Mouse (Mus musculus): Measurements from ENCODE around the gene Fndc3b. TPM values are rescaled to one million over a fixed set of nuclear protein-coding genes. Genes with fewer than 3 reads are reported as not detected.
A peak's percentile ranks its signal among the peaks of the same experiment; 100 is the strongest.

Gene Fndc3b
- total and polyA plus RNA-seq, 3 experiments: 0.03 to 0.05 (median 0.04) TPM

GRCm38 (mm10) chr3:27473801-27474599 lies 237.1 kb downstream of the Fndc3b start:
- peak; percentile 86 for DNase-seq (ENCODE audit: extremely low read depth)
- H3K9me3 ChIP-seq (replicated peaks; ENCODE audit: low read length): no peaks in the 10 kb centered on the region
- no peak overlapping the region for H3K9ac ChIP-seq (ENCODE audit: insufficient read depth, low read depth)
- H3K27me3 ChIP-seq (replicated peaks): no peaks in the 10 kb centered on the region
- dilution Hi-C loops (cut with MboI; ENCODE audit: extremely low pct_ligation_motif_present, extremely low pct_unique_long_range_greater_than_20kb, low sequenced_read_pairs) (no loop called here), in situ Hi-C loops (cut with MboI; ENCODE audit: low pct_ligation_motif_present, low pct_unique_long_range_greater_than_20kb, low sequenced_read_pairs) (loop anchor here (25.0 kb wide), 1 partner anchor 212 kb away; no protein-coding TSS in a partner anchor)
- no peaks in the 10 kb centered on the region for H3K36me3 ChIP-seq (replicated peaks in 1 of 2; ENCODE audit: control insufficient read depth in 1 of 2, insufficient read depth in 1 of 2, low read length in 1 of 2)
- H3K79me2 ChIP-seq (replicated peaks; ENCODE audit: control insufficient read depth, extremely low read depth, insufficient read depth, poor library complexity, severe bottlenecking): no peaks in the 10 kb centered on the region
- H3K4me3 ChIP-seq (replicated peaks in 1 of 3; ENCODE audit: low read depth in 2 of 3, low read length in 2 of 3, poor library complexity in 1 of 3): peak overlapping the region in 1 of 3 experiments; percentile 29
- H3K27ac ChIP-seq (ENCODE audit: insufficient read depth, low read depth): peak overlapping the region; percentile 72
- peak overlapping the region; percentile 49 for H3K4me2 ChIP-seq (ENCODE audit: insufficient read depth, low read depth, poor library complexity, severe bottlenecking)
- H3K4me1 ChIP-seq (ENCODE audit: control insufficient read depth in 1 of 2, insufficient read depth in 2 of 2): peaks cover 16 to 21% of the 10 kb centered on the region in 2 experiments
- peak; percentile 82; the same call in 1 of the 2 replicates for TF ChIP-seq ZMIZ1 (IDR thresholded peaks at IDR 0.05; ENCODE audit: low read depth, low read length)
- TF ChIP-seq TBP (conservative IDR thresholded peaks at IDR 0.05; ENCODE audit: low read depth, low read length): 0 out of 2 replicates have a peak, but pooled peaks have one; percentile 51
- peak; percentile 93 for TF ChIP-seq RCOR1 (conservative IDR thresholded peaks at IDR 0.05; ENCODE audit: low read depth, low read length)
- 0 out of 2 replicates have a peak, but pooled peaks have one; percentile 24 for TF ChIP-seq NRF1 (IDR thresholded peaks at IDR 0.05; ENCODE audit: low read depth, low read length)
- peak; percentile 94 for TF ChIP-seq MEF2A (IDR thresholded peaks at IDR 0.05; ENCODE audit: borderline replicate concordance, low read depth, low read length)
- no peak for TF ChIP-seq PAX5 (IDR thresholded peaks at IDR 0.05; ENCODE audit: low read length)
- TF ChIP-seq ELF1 (IDR thresholded peaks at IDR 0.05; ENCODE audit: low read depth, low read length): no peak
- TF ChIP-seq CTCF (conservative IDR thresholded peaks at IDR 0.05 in 1 of 2, IDR thresholded peaks at IDR 0.05 in 1 of 2; ENCODE audit: low read depth in 2 of 2, low read length in 2 of 2): no peak
- TF ChIP-seq KAT2A (IDR thresholded peaks at IDR 0.05; ENCODE audit: insufficient replicate concordance, low read length): 0 out of 2 replicates have a peak, but pooled peaks have one; percentile 36
- no peak for TF ChIP-seq ZC3H11A (IDR thresholded peaks at IDR 0.05; ENCODE audit: low read depth, low read length)
- 0 out of 2 replicates have a peak, but pooled peaks have one; percentile 40 for TF ChIP-seq POLR2A (IDR thresholded peaks at IDR 0.05; ENCODE audit: low read depth, low read length)
- TF ChIP-seq JUN (IDR thresholded peaks at IDR 0.05; ENCODE audit: insufficient read depth, low read depth, low read length): peak; percentile 82
- TF ChIP-seq MYC (IDR thresholded peaks at IDR 0.05; ENCODE audit: low read depth, low read length): peak; percentile 81
- TF ChIP-seq CHD1 (IDR thresholded peaks at IDR 0.05; ENCODE audit: low read depth, low read length): peak; percentile 100
- peak; percentile 74 for TF ChIP-seq MAFK (IDR thresholded peaks at IDR 0.05; ENCODE audit: insufficient replicate concordance, low read length)
- TF ChIP-seq NELFE (IDR thresholded peaks at IDR 0.05; ENCODE audit: low read depth, low read length): peak; percentile 30; the same call in 1 of the 2 replicates
- peak; percentile 43; the same call in 1 of the 2 replicates for TF ChIP-seq HCFC1 (IDR thresholded peaks at IDR 0.05; ENCODE audit: low read depth, low read length)
- TF ChIP-seq UBTF (IDR thresholded peaks at IDR 0.05; ENCODE audit: low read depth, low read length): 0 out of 2 replicates have a peak, but pooled peaks have one; percentile 46
- TF ChIP-seq MXI1 (IDR thresholded peaks at IDR 0.05; ENCODE audit: low read depth, low read length): peak; percentile 70; the same call in 1 of the 2 replicates
- TF ChIP-seq RAD21 (IDR thresholded peaks at IDR 0.05; ENCODE audit: low read depth, low read length): no peak
- TF ChIP-seq SMC3 (IDR thresholded peaks at IDR 0.05; ENCODE audit: low read depth, low read length): peak; percentile 2; the same call in 1 of the 2 replicates
- TF ChIP-seq ZKSCAN1 (IDR thresholded peaks at IDR 0.05; ENCODE audit: borderline replicate concordance, low read depth, low read length): no peak
- peak; percentile 83 for TF ChIP-seq BHLHE40 (IDR thresholded peaks at IDR 0.05; ENCODE audit: low read depth, low read length)
- no peak for TF ChIP-seq GABPA (IDR thresholded peaks at IDR 0.05; ENCODE audit: insufficient replicate concordance, low read depth, low read length)
- TF ChIP-seq USF1 (IDR thresholded peaks at IDR 0.05; ENCODE audit: low read depth, low read length): no peak
- peak; percentile 99 for TF ChIP-seq EP300 (IDR thresholded peaks at IDR 0.05; ENCODE audit: low read length)
- TF ChIP-seq ETS1 (conservative IDR thresholded peaks at IDR 0.05; ENCODE audit: low read depth, low read length): peak; percentile 87
- TF ChIP-seq MAZ (IDR thresholded peaks at IDR 0.05; ENCODE audit: low read depth, low read length): 0 out of 2 replicates have a peak, but pooled peaks have one; percentile 19
- peak; percentile 100 for TF ChIP-seq IRF4 (IDR thresholded peaks at IDR 0.05; ENCODE audit: low read depth, low read length)
- peak; percentile 40; the same call in 1 of the 2 replicates for TF ChIP-seq E2F4 (IDR thresholded peaks at IDR 0.05; ENCODE audit: insufficient replicate concordance, low read depth, low read length)
- peak; percentile 23; the same call in 1 of the 2 replicates for TF ChIP-seq ZNF384 (IDR thresholded peaks at IDR 0.05; ENCODE audit: low read depth, low read length)
- peak; percentile 82 for TF ChIP-seq SIN3A (IDR thresholded peaks at IDR 0.05; ENCODE audit: low read length)
- TF ChIP-seq JUND (conservative IDR thresholded peaks at IDR 0.05; ENCODE audit: low read depth, low read length): peak; percentile 94
- TF ChIP-seq POLR2AphosphoS2 (IDR thresholded peaks at IDR 0.05; ENCODE audit: low read depth, low read length): no peak
- peak; percentile 90 for TF ChIP-seq CHD2 (IDR thresholded peaks at IDR 0.05; ENCODE audit: low read length)
- TF ChIP-seq USF2 (conservative IDR thresholded peaks at IDR 0.05; ENCODE audit: low read depth, low read length): no peak
- peak; percentile 96 for TF ChIP-seq TCF12 (IDR thresholded peaks at IDR 0.05; ENCODE audit: low read depth, low read length)
